Mouse (Mus musculus) liver, embryonic 12.5 days (tissue): Measurements from ENCODE around the gene Slc22a12. TPM values are rescaled to one million over a fixed set of nuclear protein-coding genes. Genes with fewer than 3 reads are reported as not detected.

Experiments used
- ATAC-seq: fragments of 200-750 bp; cut with Nextera tagmentation; 2 replicates; pipeline ENCODE4 v1.8.0; 2017; ENCODE audit warnings: moderate number of reproducible peaks, mild to moderate bottlenecking, moderate library complexity
- H3K27ac ChIP-seq: fragments of 300-500 bp; sonication (generic); 2 replicates; pipeline ENCODE4 v1.5.1; 2016; ENCODE audit warnings: mild to moderate bottlenecking
- H3K27me3 ChIP-seq: fragments of 300-500 bp; sonication (generic); replicated peaks from 2 replicates; pipeline ENCODE4 v1.6.1; 2016; ENCODE audit warnings: mild to moderate bottlenecking, moderate library complexity
- H3K36me3 ChIP-seq: fragments of 300-500 bp; sonication (generic); 2 replicates; pipeline ENCODE4 v1.6.1; 2016; ENCODE audit warnings: mild to moderate bottlenecking, moderate library complexity
- H3K4me1 ChIP-seq: fragments of 300-500 bp; sonication (generic); 2 replicates; pipeline ENCODE4 v1.6.1; 2016
- H3K4me2 ChIP-seq: fragments of 300-500 bp; sonication (generic); 2 replicates; pipeline ENCODE4 v1.6.1; 2016; ENCODE audit warnings: mild to moderate bottlenecking, moderate library complexity
- H3K4me3 ChIP-seq: fragments of 300-500 bp; sonication (generic); 2 replicates; pipeline ENCODE4 v1.5.1; 2016; ENCODE audit warnings: mild to moderate bottlenecking, moderate library complexity
- H3K9ac ChIP-seq: fragments of 300-500 bp; sonication (generic); 2 replicates; pipeline ENCODE4 v1.6.1; 2016; ENCODE audit warnings: mild to moderate bottlenecking, moderate library complexity
- H3K9me3 ChIP-seq: fragments of 300-500 bp; sonication (generic); replicated peaks from 2 replicates; pipeline ENCODE4 v1.6.1; 2016; ENCODE audit warnings: mild to moderate bottlenecking, moderate library complexity
- WGBS: fragments of 180-500 bp; shearing (Covaris S2); methylation state at CpG from one replicate; pipeline ENCODE4 v1.1.7; 2016; ENCODE audit not compliant: insufficient replicate concordance; 5-methylcytosine and 5-hydroxymethylcytosine counted together
- polyA plus RNA-seq: library from polyadenylated mRNA; unstranded; fragments of >200 nt; fragmentation: Nextera tagmentation; extraction: Ambion mirVana; gene quantifications from 2 replicates; pipeline ENCODE4 v1.2.1, GENCODE M21; 2016

Gene Slc22a12
- polyA plus RNA-seq, 1 experiment from 2014 or later, result not detected

DNA sequence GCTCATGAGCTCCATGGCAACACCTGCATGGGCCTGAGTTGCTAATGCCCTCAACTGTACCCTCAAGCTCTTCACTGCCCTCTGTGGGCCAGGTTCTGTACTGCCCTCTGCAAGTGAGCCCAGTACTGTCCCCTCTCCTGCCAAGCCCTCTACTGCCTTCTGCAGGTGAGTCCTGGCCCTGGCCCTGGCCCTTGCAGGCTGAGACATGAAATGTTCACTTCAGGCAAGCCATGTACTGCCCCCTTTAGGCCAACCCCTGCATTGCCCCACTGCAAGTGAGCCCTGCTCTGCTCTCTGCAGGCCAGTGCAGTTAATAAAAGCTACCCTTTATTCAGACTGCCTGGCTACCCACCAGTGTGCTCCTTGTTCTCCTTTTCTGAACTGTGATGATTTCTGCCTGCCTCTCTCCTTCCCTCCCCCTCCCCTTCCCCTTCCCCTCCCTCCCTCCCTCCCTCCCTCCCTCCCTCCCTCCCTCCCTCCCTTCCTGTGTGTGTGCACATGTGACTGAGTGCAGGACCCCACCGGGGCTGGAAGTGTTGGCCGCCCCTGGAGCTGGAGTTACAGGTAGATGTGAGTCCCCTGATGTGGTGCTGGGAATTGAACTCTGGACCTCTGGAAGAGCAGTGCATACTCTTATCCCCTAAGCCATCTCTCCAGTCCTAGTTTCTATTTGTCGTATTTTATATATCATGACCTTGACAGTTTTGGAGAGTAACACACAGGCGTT lies 9.6 kb upstream of the Slc22a12 start:
- Histone ChIP-seq H3K36me3 (no peaks in the 10 kb centered on the region), H3K4me3 (no peak overlapping the region), H3K9ac (no peak overlapping the region), H3K4me1 (0 out of 2 replicates have a peak, but pooled peaks cover 3% of the 10 kb centered on the region), H3K27me3 (no peaks in the 10 kb centered on the region), H3K9me3 (no peaks in the 10 kb centered on the region), H3K4me2 (no peak overlapping the region), H3K27ac (no peak overlapping the region)
- ATAC-seq, result no peak
- WGBS, result 53% methylated on average over 4 of the region's 4 CpGs

DNA sequence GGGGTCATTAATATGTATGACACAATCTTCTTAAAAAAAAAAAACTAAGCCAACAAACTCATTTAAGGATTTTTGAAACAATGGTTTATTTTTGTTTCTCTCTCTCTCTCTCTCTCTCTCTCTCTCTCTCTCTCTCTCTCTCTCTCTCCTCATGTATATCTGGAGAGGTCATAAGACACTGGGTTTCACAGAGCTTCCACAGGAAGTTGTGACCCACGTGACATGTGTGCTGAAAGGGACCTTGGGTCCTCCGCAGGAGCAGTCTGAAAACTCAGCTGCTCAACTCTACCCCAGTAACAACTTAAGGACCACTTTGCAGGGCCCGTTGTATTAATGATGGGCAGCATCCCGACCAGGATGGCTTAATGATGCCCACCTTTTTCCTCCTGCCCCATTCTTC lies 8.4 kb upstream of the Slc22a12 start:
- Histone ChIP-seq H3K4me2 (no peak overlapping the region), H3K4me3 (no peak overlapping the region), H3K4me1 (0 out of 2 replicates have a peak, but pooled peaks cover 3% of the 10 kb centered on the region), H3K9me3 (no peaks in the 10 kb centered on the region), H3K27me3 (0 out of 2 replicates have a peak, but pooled peaks cover 6% of the 10 kb centered on the region), H3K36me3 (no peaks in the 10 kb centered on the region), H3K27ac (no peak overlapping the region), H3K9ac (no peak overlapping the region)
- WGBS, result 41% methylated on average over 4 of the region's 4 CpGs
- ATAC-seq, result no peak

- H3K4me3 ChIP-seq, result no peak overlapping the region
- no peaks in the 10 kb centered on the region for H3K9me3 ChIP-seq
- no peak overlapping the region for H3K27ac ChIP-seq
- no peak overlapping the region for H3K9ac ChIP-seq
- no peak overlapping the region for H3K4me2 ChIP-seq
- 77% methylated on average over 11 of the region's 11 CpGs for WGBS
- H3K4me1 ChIP-seq, result 0 out of 2 replicates have a peak, but pooled peaks cover 3% of the 10 kb centered on the region
- ATAC-seq, result no peak
- H3K36me3 ChIP-seq, result no peaks in the 10 kb centered on the region
- H3K27me3 ChIP-seq, result 0 out of 2 replicates have a peak, but pooled peaks cover 6% of the 10 kb centered on the region
These were observed 6.7 kb upstream of the Slc22a12 start for GRCm38 (mm10) chr19:6549566-6549965.

DNA sequence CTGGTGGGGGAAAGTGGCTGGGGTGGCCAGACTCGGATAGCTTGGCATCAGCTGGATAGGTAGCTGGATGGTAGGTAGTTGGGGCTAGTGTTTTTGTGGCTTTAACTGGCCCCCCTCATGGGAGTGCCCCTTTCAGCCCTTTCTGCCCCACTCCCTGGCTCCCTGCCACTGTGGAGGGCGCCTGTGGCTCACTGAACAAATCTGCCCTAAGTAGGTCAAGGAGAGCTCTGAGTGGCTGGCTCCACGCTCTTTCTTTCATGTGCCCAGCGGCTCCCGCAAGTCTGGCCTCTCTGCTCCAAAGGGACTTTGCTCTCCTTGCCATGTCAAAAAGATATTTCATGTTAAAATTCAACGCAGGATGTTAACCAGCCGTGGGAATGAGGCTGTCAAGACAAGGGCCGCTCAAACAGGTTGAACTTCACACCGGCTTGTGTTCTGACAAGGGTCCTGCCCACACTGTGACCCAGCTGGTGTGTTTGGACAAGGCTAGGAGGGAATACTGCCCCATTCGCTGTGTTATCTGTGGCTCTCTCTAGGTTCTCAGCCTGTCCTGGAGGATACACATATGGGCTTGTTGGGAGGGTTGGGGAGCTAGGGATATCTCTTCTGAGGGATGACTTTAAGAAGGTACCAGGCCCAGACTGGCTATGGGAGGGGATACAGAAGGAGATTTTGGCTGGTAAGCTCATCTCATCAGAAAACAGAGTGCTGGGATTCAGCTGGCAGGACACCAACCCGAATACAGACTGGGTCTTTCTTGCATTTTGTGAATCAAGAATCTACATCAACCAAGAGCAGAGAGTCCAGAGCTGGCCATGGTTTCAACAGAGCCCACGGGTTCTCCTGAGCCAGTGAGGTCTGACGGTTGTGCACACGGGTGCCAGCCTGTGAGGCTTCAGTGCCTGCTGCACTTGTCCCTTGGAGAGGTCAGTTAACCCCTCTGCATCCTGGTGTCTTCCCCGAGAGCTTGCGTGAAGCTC lies 5.9 kb upstream of the Slc22a12 start:
- 65% methylated on average over 16 of the region's 16 CpGs for WGBS
- ATAC-seq, result no peak
- no peaks in the 10 kb centered on the region for H3K36me3 ChIP-seq
- H3K27me3 ChIP-seq, result 0 out of 2 replicates have a peak, but pooled peaks cover 6% of the 10 kb centered on the region
- no peaks in the 10 kb centered on the region for H3K4me1 ChIP-seq
- no peaks in the 10 kb centered on the region for H3K9me3 ChIP-seq
- no peak overlapping the region for H3K27ac ChIP-seq
- no peak overlapping the region for H3K9ac ChIP-seq
- no peak overlapping the region for H3K4me3 ChIP-seq
- H3K4me2 ChIP-seq, result no peak overlapping the region

DNA sequence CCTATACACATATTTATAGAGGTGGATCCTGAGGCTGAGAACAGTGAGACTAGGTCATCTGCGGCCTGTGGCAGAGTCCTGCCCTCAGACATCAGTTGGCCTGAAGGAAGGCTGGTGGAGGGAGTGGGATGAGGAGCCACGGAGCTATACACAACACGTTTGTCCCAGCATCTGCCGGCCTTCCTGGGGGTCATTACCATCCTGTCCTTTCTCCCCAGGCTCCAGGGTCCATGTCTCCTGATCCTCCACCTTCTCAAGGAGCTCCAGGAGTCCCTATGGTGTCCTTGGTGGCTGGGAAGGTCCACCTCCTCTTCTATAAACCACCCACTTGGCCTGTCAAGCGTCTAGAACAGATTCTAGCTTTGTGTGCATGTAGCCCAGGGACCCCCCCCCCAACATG lies 5.0 kb upstream of the Slc22a12 start:
- 51% methylated on average over 5 of the region's 5 CpGs for WGBS

DNA sequence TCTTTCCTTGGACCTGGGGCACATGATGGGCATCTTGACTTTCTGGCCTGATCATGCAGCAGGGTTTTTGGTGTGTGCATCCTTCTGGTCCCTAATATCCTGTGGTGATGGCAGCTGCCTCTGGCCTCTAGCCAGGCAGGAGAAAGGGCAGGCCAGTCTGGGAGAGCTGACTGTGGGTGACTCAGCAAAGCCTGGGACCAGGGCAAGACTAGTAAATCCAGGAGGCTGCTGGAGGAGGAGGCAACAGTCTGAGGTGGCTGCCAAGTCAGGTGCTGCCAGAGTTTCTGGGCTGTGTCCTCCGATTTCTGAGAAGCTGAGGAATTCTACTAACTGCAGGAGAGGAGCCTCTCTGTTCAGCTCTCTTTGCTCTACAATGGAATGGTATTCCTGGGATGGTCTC lies 3.3 kb upstream of the Slc22a12 start:
- Histone ChIP-seq H3K4me3 (no peak overlapping the region), H3K9me3 (no peaks in the 10 kb centered on the region), H3K9ac (no peak overlapping the region), H3K27ac (no peak overlapping the region), H3K4me1 (no peaks in the 10 kb centered on the region), H3K4me2 (no peak overlapping the region), H3K27me3 (0 out of 2 replicates have a peak, but pooled peaks cover 8% of the 10 kb centered on the region), H3K36me3 (no peaks in the 10 kb centered on the region)
- WGBS, result 41% methylated on average over 1 of the region's 1 CpGs
- no peak for ATAC-seq

More for the DNA sequence above, 5.0 kb upstream of the Slc22a12 start:
- no peak for ATAC-seq
- Histone ChIP-seq H3K4me1 (no peaks in the 10 kb centered on the region), H3K9me3 (no peaks in the 10 kb centered on the region), H3K36me3 (no peaks in the 10 kb centered on the region), H3K9ac (no peak overlapping the region), H3K27me3 (0 out of 2 replicates have a peak, but pooled peaks cover 8% of the 10 kb centered on the region), H3K4me3 (no peak overlapping the region), H3K27ac (no peak overlapping the region), H3K4me2 (no peak overlapping the region)

- no peak overlapping the region for H3K4me3 ChIP-seq
- H3K27ac ChIP-seq, result no peak overlapping the region
- H3K36me3 ChIP-seq, result no peaks in the 10 kb centered on the region
- H3K9me3 ChIP-seq, result no peaks in the 10 kb centered on the region
- WGBS, result 71% methylated on average over 5 of the region's 5 CpGs
- H3K9ac ChIP-seq, result no peak overlapping the region
- no peak for ATAC-seq
- H3K27me3 ChIP-seq, result 0 out of 2 replicates have a peak, but pooled peaks cover 8% of the 10 kb centered on the region
- H3K4me1 ChIP-seq, result no peaks in the 10 kb centered on the region
- no peak overlapping the region for H3K4me2 ChIP-seq
These were observed 2.6 kb upstream of the Slc22a12 start for GRCm38 (mm10) chr19:6545481-6545880.

DNA sequence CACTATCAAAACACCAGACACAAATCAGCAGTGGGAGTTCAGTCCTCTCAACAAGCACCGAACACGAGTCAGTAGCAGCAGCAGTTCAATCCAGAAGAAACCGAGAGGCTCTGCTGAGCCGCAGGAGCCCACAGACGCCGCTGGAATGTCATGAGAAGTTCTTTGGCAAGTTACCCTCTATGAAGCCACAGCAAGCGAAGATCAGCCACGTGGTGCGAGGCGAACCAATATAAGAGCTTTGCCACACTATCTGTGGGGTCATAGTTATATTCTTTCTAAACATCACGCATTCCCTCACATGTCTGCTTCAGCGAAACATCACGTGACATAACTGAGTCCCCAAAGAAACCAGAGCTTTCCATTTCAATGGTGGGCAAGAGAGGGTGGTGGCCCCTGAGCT lies 1.9 kb upstream of the Slc22a12 start:
- H3K4me1 ChIP-seq, result no peaks in the 10 kb centered on the region
- ATAC-seq, result no peak
- no peaks in the 10 kb centered on the region for H3K9me3 ChIP-seq
- no peak overlapping the region for H3K4me3 ChIP-seq
- H3K36me3 ChIP-seq, result no peaks in the 10 kb centered on the region
- no peak overlapping the region for H3K9ac ChIP-seq
- no peak overlapping the region for H3K4me2 ChIP-seq
- 76% methylated on average over 13 of the region's 13 CpGs for WGBS
- H3K27me3 ChIP-seq, result 0 out of 2 replicates have a peak, but pooled peaks cover 8% of the 10 kb centered on the region
- H3K27ac ChIP-seq, result no peak overlapping the region

DNA sequence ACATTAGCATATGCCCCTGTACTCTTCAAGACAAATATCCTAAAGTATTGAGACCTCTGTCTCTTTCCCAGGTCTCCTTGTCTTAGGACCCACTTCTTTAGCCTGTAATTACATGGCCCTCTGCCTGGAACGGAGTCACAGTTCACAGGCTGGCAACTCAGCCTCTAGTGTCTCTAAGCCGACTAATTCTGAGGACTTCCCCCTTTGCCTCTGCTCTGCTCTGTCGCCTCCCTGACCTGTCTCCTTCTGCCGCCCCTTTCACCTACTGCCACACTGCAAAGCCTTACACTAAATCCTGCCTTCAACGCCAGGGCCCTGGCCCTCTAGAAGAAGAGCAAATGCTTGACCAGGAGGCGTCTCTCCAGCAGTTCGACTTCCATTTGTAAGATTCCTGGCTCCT lies 686 bp upstream of the Slc22a12 start:
- Histone ChIP-seq H3K9me3 (no peaks in the 10 kb centered on the region), H3K4me1 (no peaks in the 10 kb centered on the region), H3K27ac (no peak overlapping the region), H3K4me3 (no peak overlapping the region), H3K27me3 (peaks cover 8% of the 10 kb centered on the region; the same call in 1 of the 2 replicates), H3K4me2 (no peak overlapping the region), H3K36me3 (no peaks in the 10 kb centered on the region), H3K9ac (no peak overlapping the region)
- WGBS, result 42% methylated on average over 7 of the region's 7 CpGs
- ATAC-seq, result no peak

GRCm38 (mm10) chr19:6543035-6543383 lies 177 bp upstream of the Slc22a12 start:
- Histone ChIP-seq H3K27me3 (peaks cover 8% of the 10 kb centered on the region; the same call in 1 of the 2 replicates), H3K36me3 (no peaks in the 10 kb centered on the region), H3K4me3 (no peak overlapping the region), H3K9me3 (no peaks in the 10 kb centered on the region), H3K27ac (no peak overlapping the region), H3K4me1 (no peaks in the 10 kb centered on the region), H3K4me2 (no peak overlapping the region), H3K9ac (no peak overlapping the region)
- ATAC-seq, result no peak
- 81% methylated on average over 6 of the region's 6 CpGs for WGBS

DNA sequence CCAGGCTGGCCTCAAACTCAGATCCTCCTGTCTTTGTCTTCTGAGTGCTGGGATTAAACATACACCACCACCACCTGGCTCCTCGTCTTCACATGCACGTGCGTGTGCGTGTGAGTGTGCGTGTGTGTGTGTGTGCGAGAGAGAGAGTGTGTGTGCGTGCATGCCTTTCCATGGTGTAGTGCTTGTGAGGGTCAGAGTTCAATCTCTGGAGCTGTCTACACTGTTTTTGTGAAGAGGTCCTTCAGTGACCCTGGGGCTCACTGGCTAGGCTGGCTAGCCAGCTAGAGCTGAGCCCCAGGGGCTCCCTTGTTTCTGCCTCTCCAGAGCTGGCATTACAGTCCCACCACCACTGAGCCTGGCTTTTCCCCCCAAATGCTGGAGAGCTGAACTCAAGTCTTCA lies 1.3 kb downstream of the Slc22a12 start:
- Histone ChIP-seq H3K36me3 (no peaks in the 10 kb centered on the region), H3K4me1 (no peaks in the 10 kb centered on the region), H3K4me2 (no peak overlapping the region), H3K9ac (no peak overlapping the region), H3K27me3 (peaks cover 12% of the 10 kb centered on the region), H3K27ac (no peak overlapping the region), H3K4me3 (no peak overlapping the region), H3K9me3 (no peaks in the 10 kb centered on the region)
- no peak for ATAC-seq
- whole genome bisulfite sequencing, result 80% methylated on average over 7 of the region's 7 CpGs

- peaks cover 23% of the 10 kb centered on the region for H3K27me3 ChIP-seq
- WGBS, result 52% methylated on average over 6 of the region's 6 CpGs
These were observed 2.6 kb downstream of the Slc22a12 start for GRCm38 (mm10) chr19:6540191-6540590.

More at GRCm38 (mm10) chr19:6540191-6540590, 2.6 kb downstream of the Slc22a12 start:
- H3K4me3 ChIP-seq, result no peak overlapping the region
- H3K36me3 ChIP-seq, result no peaks in the 10 kb centered on the region
- H3K9me3 ChIP-seq, result no peaks in the 10 kb centered on the region
- no peaks in the 10 kb centered on the region for H3K4me1 ChIP-seq
- no peak overlapping the region for H3K4me2 ChIP-seq
- no peak overlapping the region for H3K9ac ChIP-seq
- no peak for ATAC-seq
- H3K27ac ChIP-seq, result no peak overlapping the region
